Mouse (Mus musculus) T-helper 1 cell (primary cell): ENCODE measurements around the gene Trpc4ap.

Source experiments
- in situ Hi-C: fragments of 300-600 bp; cut with MboI, MseI; formaldehyde crosslinking; loops from one replicate; pipeline ENCODE4 v1.15.1; 2025; ENCODE audit warnings: high pct_unique_total_duplicates

The Trpc4ap gene

DNA sequence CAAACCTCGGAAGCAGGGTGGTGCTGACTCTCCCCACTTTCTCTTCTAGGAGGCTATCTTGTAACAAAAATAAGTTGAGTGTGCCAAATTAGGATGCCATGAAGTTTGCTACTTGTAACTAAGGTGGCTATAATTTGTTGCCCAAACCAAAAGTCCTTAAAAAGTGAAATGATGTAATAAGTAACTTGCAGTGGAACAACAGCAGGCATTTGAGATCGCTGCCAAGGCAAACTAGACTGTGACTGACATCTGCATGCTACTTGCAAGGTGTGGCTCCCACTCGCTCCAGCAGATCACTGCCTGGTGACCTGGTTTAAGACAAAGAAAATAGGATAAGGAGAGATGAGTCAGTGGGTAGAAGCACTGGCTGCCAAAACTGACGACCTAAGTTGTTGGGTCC, 952 bp upstream of the Trpc4ap start:
- in situ Hi-C loops, result no loop called here

- in situ Hi-C loops, result no loop called here
These were observed 855 bp downstream of the Trpc4ap start for GRCm38 (mm10) chr2:155691336-155691722.

- in situ Hi-C loops, result no loop called here
These were observed 3.0 kb downstream of the Trpc4ap start for GRCm38 (mm10) chr2:155689211-155689610.

DNA sequence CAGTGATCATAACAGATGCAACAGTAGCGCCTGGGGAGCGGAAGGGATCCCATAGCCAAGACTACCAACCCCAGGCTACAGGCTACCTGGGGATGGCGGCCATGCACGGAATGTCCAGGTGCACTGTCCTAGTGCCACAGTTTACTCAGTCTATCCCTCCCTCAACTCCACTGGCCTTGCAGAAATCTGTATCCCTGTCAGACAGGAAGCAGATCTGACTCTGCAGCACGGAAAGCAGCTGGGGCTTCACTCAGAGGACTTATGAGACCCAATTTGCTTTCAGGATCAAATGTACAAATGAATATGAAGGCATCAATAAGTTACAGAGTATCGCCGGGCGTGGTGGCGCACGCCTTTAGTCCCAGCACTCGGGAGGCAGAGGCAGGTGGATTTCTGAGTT, 4.4 kb downstream of the Trpc4ap start:
- in situ Hi-C loops, result no loop called here

GRCm38 (mm10) chr2:155686572-155686971, 5.6 kb downstream of the Trpc4ap start:
- in situ Hi-C loops, result no loop called here

DNA sequence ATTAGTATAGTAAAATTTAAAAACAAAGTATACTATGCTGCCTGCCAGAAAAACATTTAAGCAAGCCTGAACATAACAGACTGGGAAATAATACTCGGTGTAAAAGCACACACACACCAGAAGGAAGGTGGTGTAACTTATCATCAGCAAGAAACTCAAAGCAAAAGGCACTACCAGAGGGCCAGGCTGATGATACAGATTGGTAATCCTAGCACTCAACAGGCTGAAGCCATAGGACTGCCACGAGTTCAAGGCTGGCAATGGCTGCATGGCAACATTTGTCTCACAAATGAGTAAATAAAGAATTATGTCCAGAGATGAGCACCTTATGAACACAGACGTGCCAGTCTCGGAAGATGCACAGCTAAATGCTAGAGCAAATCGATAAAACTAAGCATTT, 8.4 kb downstream of the Trpc4ap start:
- in situ Hi-C loops, result no loop called here

DNA sequence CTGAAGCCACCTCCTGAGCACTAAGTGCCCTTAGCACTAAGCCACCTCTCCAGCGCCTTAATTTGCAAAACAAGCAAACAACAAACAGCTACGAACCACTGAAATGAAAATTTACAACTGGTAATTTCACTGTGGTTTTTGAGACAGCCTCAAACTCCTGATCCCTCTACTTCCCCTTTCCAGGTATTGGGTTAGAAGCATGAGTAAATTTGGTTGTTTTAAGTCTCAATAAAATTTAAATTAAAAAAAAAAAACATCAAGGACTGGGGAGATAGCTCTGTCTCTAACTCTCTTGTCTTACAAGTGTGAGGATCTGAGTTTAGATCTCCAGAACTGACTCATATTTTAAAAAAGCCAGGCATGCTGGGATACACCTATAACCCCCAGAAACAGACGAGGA, 9.0 kb downstream of the Trpc4ap start:
- in situ Hi-C loops, result no loop called here

- in situ Hi-C loops, result no loop called here
These were observed 10.3 kb downstream of the Trpc4ap start for GRCm38 (mm10) chr2:155681874-155682273.

DNA sequence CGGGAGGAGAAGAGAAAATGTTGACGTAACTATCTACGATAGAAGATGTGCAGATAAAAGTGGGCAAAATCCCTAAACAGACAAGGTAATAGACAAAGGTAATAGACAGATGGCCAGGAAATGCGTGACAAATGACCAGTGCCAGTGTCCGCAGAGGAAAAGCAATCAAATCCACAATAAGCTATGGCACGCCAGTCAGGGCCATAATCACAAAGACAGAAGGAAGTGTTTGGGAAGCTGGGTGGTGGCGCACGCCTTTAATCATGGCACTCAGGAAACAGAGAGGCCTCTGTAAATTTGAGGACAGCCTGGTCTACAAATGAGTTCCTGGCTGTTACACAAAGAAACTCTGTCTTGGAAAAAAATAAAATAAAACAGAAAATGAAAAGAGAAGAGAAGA, 11.0 kb downstream of the Trpc4ap start:
- in situ Hi-C loops, result no loop called here

DNA sequence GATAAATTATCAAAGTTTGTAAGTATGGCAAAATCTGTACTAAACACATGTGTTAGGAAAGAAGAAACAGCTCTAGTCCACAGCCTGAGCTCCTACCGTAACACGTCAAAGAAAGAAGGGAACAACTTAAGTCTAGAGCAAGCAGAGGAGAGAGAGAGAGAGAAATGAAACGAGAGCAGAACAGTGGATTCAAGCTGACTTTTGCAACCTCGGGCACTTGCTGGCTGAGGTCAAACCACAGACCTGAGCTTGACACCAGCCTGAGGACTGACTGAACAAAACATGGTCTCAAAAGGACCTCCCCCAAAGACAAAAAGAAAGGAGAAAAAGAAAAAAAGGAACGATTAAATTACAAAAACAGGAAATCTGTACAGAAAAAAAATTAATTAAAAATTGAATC, 11.6 kb downstream of the Trpc4ap start:
- in situ Hi-C loops, result no loop called here

- in situ Hi-C loops, result no loop called here
These were observed 12.5 kb downstream of the Trpc4ap start for GRCm38 (mm10) chr2:155679586-155680110.

DNA sequence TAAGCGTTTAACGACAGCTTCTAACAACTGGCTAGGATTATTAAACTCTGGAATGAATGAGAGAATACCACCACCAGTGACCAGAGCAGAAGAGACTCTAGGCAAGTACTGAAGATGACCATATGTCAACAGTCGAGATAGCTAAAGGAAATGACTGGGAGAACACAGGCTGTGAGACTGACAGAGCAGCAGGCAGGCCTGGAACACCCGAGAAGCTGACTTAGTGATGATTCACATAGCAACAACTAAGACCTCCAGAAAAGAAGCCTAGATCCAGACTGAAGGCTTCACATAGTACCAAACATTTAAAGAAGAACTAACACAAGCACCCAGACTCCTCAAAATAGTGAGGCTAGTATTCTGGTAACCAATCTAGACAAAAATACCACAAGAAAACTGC, 17.1 kb downstream of the Trpc4ap start:
- in situ Hi-C loops, result no loop called here

GRCm38 (mm10) chr2:155673546-155673945, 18.6 kb downstream of the Trpc4ap start:
- in situ Hi-C loops, result loop anchor here (5.0 kb wide), 1 partner anchor 79 kb away; the partner anchor contains the start of gene Procr

GRCm38 (mm10) chr2:155671236-155671635, 20.9 kb downstream of the Trpc4ap start:
- in situ Hi-C loops, result loop anchor here (5.0 kb wide), 1 partner anchor 81 kb away; the partner anchor contains the start of gene Procr

DNA sequence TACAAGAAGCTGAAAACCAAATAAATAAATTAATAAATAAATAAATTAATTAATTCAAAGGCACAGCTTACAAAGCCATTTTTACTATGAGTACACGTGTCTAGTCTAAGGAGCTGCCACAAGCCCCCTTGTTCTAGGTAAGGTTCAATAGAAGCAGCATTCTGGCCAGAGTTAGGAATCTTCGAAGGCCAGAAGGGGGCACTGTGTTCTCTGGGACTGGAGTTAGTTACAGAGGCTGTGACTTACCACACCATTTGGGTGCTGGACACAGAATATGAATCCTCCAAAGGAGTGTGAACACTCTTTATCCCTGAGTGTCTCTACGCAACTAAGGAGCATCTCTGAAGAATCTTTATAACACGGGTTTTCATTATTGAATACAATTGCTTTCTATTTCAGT, 23.7 kb downstream of the Trpc4ap start:
- in situ Hi-C loops, result no loop called here

DNA sequence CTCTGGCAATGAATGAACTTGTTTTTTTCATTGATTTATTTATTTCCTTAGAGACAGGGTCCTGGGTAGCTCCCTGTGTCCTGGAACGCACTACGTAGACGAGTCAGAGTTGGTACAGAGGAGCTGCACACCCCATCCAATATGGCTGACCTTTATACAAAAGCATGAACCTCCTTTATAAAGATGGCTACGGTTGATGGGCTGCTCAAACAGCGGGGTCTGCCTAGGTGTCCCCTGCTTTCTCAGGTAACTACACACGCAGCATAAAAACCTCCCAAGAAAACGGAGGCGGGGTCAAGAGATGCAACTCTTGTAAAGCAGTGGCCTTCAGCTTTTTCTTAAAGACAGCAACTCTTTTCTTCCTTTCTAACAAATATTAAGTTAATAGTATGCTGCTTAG, 24.3 kb downstream of the Trpc4ap start:
- in situ Hi-C loops, result no loop called here

- in situ Hi-C loops, result no loop called here
These were observed 28.2 kb downstream of the Trpc4ap start for GRCm38 (mm10) chr2:155663910-155664460.

- in situ Hi-C loops, result no loop called here
These were observed 29.1 kb downstream of the Trpc4ap start for GRCm38 (mm10) chr2:155663097-155663496.

DNA sequence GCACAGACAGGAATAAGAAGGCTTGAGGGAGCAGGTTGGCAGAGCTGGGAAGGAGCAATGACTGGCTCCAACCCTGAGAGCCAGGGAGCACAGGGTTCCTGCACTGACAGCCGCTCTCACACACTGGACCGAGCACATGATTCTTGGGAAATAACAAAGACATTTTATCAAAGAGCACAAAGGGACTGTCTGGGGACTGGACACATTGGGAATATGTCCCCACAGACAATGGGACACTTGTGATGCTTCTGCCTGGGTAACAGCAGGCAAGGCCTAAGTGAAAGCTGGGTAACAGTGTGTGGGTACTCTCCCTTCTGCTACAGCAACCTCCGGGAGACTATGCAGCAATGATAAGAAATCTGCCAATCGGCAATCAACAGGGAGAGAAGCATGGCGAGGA, 29.8 kb downstream of the Trpc4ap start:
- in situ Hi-C loops, result no loop called here

- in situ Hi-C loops, result no loop called here
These were observed 36.3 kb downstream of the Trpc4ap start for GRCm38 (mm10) chr2:155655759-155656372.

GRCm38 (mm10) chr2:155652618-155653017, 39.6 kb downstream of the Trpc4ap start:
- in situ Hi-C loops, result no loop called here

DNA sequence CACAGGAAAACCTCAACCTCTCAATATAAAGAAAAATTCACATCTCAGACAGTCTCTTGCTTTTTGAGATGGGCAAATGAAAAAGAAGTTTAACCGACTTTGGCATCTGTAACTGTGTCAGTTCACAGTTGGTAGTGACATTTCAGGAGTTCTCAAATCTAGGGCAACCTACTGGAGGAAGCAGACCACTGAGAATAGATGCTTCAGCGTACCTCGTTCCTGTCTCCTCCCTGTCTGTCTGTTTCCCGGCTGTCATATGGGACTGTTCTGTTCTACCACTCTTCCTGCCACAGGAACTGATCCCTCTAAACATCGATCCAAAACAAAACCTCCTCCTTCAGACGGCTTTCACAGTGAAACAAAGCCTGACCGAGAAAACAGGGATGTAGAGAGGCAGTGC, 46.4 kb downstream of the Trpc4ap start:
- in situ Hi-C loops, result no loop called here
